Mouse (Mus musculus) CH12.LX (cell line): ENCODE data around the gene Ccnk.

Experiments used
- CTCF ChIP-seq, 2 experiments: IDR thresholded peaks in 1 of 2; conservative IDR thresholded peaks in 1 of 2; 2 replicates each; pipeline ENCODE4 v1.5.1; 2011 to 2012; ENCODE audit warnings: low read depth in 2 of 2, low read length in 2 of 2, improper control_type of control experiment in 1 of 2, inconsistent platforms in 1 of 2, mild to moderate bottlenecking in 1 of 2, moderate library complexity in 1 of 2
- EP300 ChIP-seq: IDR thresholded peaks from 2 replicates; pipeline ENCODE4 v1.6.1; 2011; ENCODE audit warnings: low read length, improper control_type of control experiment
- MAX ChIP-seq: IDR thresholded peaks from 2 replicates; pipeline ENCODE4 v1.6.1; 2011; ENCODE audit warnings: low read length, improper control_type of control experiment
- MEF2A ChIP-seq: IDR thresholded peaks from 2 replicates; pipeline ENCODE4 v1.6.1; 2014; ENCODE audit warnings: low read depth, mild to moderate bottlenecking, inconsistent platforms, low read length, improper control_type of control experiment, borderline replicate concordance
- MYC ChIP-seq: IDR thresholded peaks from 2 replicates; pipeline ENCODE4 v1.6.1; 2011; ENCODE audit warnings: low read depth, mild to moderate bottlenecking, improper control_type of control experiment, low read length
- POLR2A ChIP-seq: IDR thresholded peaks from 2 replicates; pipeline ENCODE4 v1.6.1; 2011; ENCODE audit warnings: low read depth, mild to moderate bottlenecking, improper control_type of control experiment, low read length
- POLR2AphosphoS2 ChIP-seq: IDR thresholded peaks from 2 replicates; pipeline ENCODE4 v1.6.1; 2011; ENCODE audit warnings: low read depth, low read length, improper control_type of control experiment
- TBP ChIP-seq: conservative IDR thresholded peaks from 2 replicates; pipeline ENCODE4 v1.6.1; 2011; ENCODE audit warnings: low read depth, low read length, improper control_type of control experiment
- ZNF384 ChIP-seq: IDR thresholded peaks from 2 replicates; pipeline ENCODE4 v1.6.1; 2012; ENCODE audit warnings: low read depth, low read length, improper control_type of control experiment, inconsistent platforms

DNA sequence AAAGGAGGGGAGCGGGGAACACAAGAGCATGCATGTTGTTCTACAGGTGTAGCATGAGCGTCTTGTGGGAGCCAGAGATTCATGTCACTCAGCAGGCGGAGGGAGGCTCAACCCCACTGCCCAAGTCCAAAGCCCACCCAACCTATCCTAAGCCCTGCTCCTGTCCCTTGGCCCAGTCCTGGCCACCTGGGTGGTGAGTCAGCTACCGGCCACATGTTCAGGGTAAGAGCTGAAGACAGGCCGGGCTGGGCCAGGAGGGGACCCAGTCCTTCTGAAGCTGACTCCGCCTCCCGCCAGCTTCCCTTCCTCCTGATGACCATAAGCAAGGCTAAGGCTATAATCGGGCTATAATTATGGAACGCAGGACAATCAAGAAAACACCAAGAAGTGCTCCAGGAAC, 28.8 kb downstream of the Ccnk start:
- TF ChIP-seq ZNF384 (no peak), TBP (no peak), POLR2A (no peak), CTCF (conservative IDR thresholded peaks at IDR 0.05 in 1 of 2, IDR thresholded peaks at IDR 0.05 in 1 of 2; ENCODE audit: low read depth in 2 of 2, low read length in 2 of 2) (no peak), EP300 (no peak), MYC (no peak), MAX (no peak), MEF2A (no peak), POLR2AphosphoS2 (no peak)
